Mouse (Mus musculus) urinary bladder, postnatal 10 days (tissue): ENCODE results near the gene Zfp143.
"Not testable (repeated sequence)": the region's sequence is repeated elsewhere in the genome, so short reads cannot be mapped to it uniquely, and the experiment has no call there.

Source experiments
- DNase-seq: peaks from one replicate; pipeline ENCODE4 v3.0.0; 2022; ENCODE audit warnings: low spot score

Zfp143 gene

GRCm38 (mm10) chr7:110096332-110096731, 35.3 kb downstream of the Zfp143 start:
- no peak for DNase-seq

- no peak for DNase-seq
Observed at GRCm38 (mm10) chr7:110097106-110097793, 36.2 kb downstream of the Zfp143 start.

GRCm38 (mm10) chr7:110100854-110101253, 39.8 kb downstream of the Zfp143 start:
- DNase-seq, result no peak

- DNase-seq, result no peak
Observed at GRCm38 (mm10) chr7:110101266-110101665, 40.2 kb downstream of the Zfp143 start.

- no peak for DNase-seq
Observed at GRCm38 (mm10) chr7:110105041-110105440, 44.0 kb downstream of the Zfp143 start.

GRCm38 (mm10) chr7:110106633-110107032, 45.6 kb downstream of the Zfp143 start:
- DNase-seq, result no peak

- not testable (repeated sequence) for DNase-seq
Observed at GRCm38 (mm10) chr7:110108524-110108923, 47.5 kb downstream of the Zfp143 start.

GRCm38 (mm10) chr7:110108967-110109610, 48.1 kb downstream of the Zfp143 start:
- DNase-seq, result peak; percentile 33

- DNase-seq, result no peak
Observed at GRCm38 (mm10) chr7:110110061-110110656, 49.1 kb downstream of the Zfp143 start.

- no peak for DNase-seq
Observed at GRCm38 (mm10) chr7:110114699-110115098, 53.7 kb downstream of the Zfp143 start.

GRCm38 (mm10) chr7:110116731-110117291, 55.8 kb downstream of the Zfp143 start:
- DNase-seq, result no peak

- no peak for DNase-seq
Observed at GRCm38 (mm10) chr7:110118448-110118847, 57.4 kb downstream of the Zfp143 start.

- DNase-seq, result no peak
Observed at GRCm38 (mm10) chr7:110120157-110120784, 59.3 kb downstream of the Zfp143 start.

GRCm38 (mm10) chr7:110121162-110121515, 60.1 kb downstream of the Zfp143 start:
- no peak for DNase-seq

- DNase-seq, result peak; percentile 96
Observed at GRCm38 (mm10) chr7:110121516-110122288, 60.7 kb downstream of the Zfp143 start, which contains the start of gene Wee1. Wee1 (plus strand) TSS chr7:110122046.

GRCm38 (mm10) chr7:110122289-110122564, 61.2 kb downstream of the Zfp143 start:
- DNase-seq, result no peak

- DNase-seq, result no peak
Observed at GRCm38 (mm10) chr7:110122565-110123422, 61.8 kb downstream of the Zfp143 start.

GRCm38 (mm10) chr7:110123844-110124555, 63.0 kb downstream of the Zfp143 start:
- no peak for DNase-seq

- no peak for DNase-seq
Observed at GRCm38 (mm10) chr7:110128566-110128965, 67.5 kb downstream of the Zfp143 start.

GRCm38 (mm10) chr7:110132272-110132671, 71.3 kb downstream of the Zfp143 start:
- not testable (repeated sequence) for DNase-seq
